Mouse (Mus musculus): ENCODE measurements around the gene Tomt. TPM values are rescaled to one million over a fixed set of nuclear protein-coding genes. Genes with fewer than 3 reads are reported as not detected.
"Not testable (repeated sequence)": the region's sequence is repeated elsewhere in the genome, so short reads cannot be mapped to it uniquely, and the experiment has no call there.

Gene Tomt
- total RNA-seq (2021) (not detected), polyA plus RNA-seq (2012; rRNA removed) (0.12 TPM in 1 of 2 replicates, not detected in the other)
- long read RNA-seq, result 0 reads

GRCm38 (mm10) chr7:101906287-101906681, at the start of gene Tomt:
Tomt (minus strand) TSS chr7:101906359.
- TF ChIP-seq EP300 (IDR thresholded peaks at IDR 0.05; ENCODE audit: insufficient read depth, low read depth, low read length) (no peak), POLR2A (IDR thresholded peaks at IDR 0.05; ENCODE audit: insufficient read depth, low read depth, low read length) (no peak), CTCF (IDR thresholded peaks at IDR 0.05) (no peak)
- H3K4me1 ChIP-seq (ENCODE audit: control insufficient read depth, insufficient read depth, low read length), result peaks cover 7% of the 10 kb centered on the region
- H3K4me3 ChIP-seq, result peak within 1 kb of the TSS; percentile 99
- peaks cover 2% of the 10 kb centered on the region; the same call in 1 of the 2 replicates for H3K79me2 ChIP-seq (replicated peaks; ENCODE audit: control insufficient read depth, insufficient read depth, low read length)
- H3K27me3 ChIP-seq (ENCODE audit: control insufficient read depth, insufficient read depth, low read length), result no peaks in the 10 kb centered on the region
- H3K27ac ChIP-seq, result peak within 1 kb of the TSS; percentile 98
- intact Hi-C loops (cut with DNase I), result loop anchor here (2.0 to 10.0 kb wide), 2 partner anchors 63 to 601 kb away; partner anchors contain the start of gene Atg16l2
- H3K9ac ChIP-seq (ENCODE audit: low read depth, low read length), result peak within 1 kb of the TSS; percentile 88
- 4% methylated on average over 11 of the region's 11 CpGs for WGBS
- no peaks in the 10 kb centered on the region for H3K36me3 ChIP-seq (ENCODE audit: control insufficient read depth, insufficient read depth, low read length)
- no peak for DNase-seq

GRCm38 (mm10) chr7:101955862-101956261, 49.7 kb upstream of the Tomt start:
- H3K27me3 ChIP-seq (ENCODE audit: control insufficient read depth, insufficient read depth, low read length), result no peaks in the 10 kb centered on the region
- H3K27ac ChIP-seq, result no peak overlapping the region
- no peaks in the 10 kb centered on the region for H3K36me3 ChIP-seq (ENCODE audit: control insufficient read depth, insufficient read depth, low read length)
- 74% methylated on average over 4 of the region's 4 CpGs for WGBS
- no peak for DNase-seq
- peaks cover 2% of the 10 kb centered on the region for H3K4me1 ChIP-seq (ENCODE audit: control insufficient read depth, insufficient read depth, low read length)
- TF ChIP-seq CTCF (IDR thresholded peaks at IDR 0.05), result no peak
- no peak for TF ChIP-seq EP300 (IDR thresholded peaks at IDR 0.05; ENCODE audit: insufficient read depth, low read depth, low read length)
- TF ChIP-seq POLR2A (IDR thresholded peaks at IDR 0.05; ENCODE audit: insufficient read depth, low read depth, low read length), result no peak
- no peak overlapping the region for H3K9ac ChIP-seq (ENCODE audit: low read depth, low read length)
- H3K4me3 ChIP-seq, result no peak overlapping the region
- intact Hi-C loops (cut with DNase I), result no loop called here
- H3K79me2 ChIP-seq (replicated peaks; ENCODE audit: control insufficient read depth, insufficient read depth, low read length), result peaks cover 3% of the 10 kb centered on the region; the same call in 1 of the 2 replicates

GRCm38 (mm10) chr7:101955276-101955675, 49.1 kb upstream of the Tomt start:
- WGBS, result 81% methylated on average over 2 of the region's 2 CpGs

GRCm38 (mm10) chr7:101954163-101954562, 48.0 kb upstream of the Tomt start:
- no peak overlapping the region for H3K27ac ChIP-seq
- TF ChIP-seq POLR2A (IDR thresholded peaks at IDR 0.05; ENCODE audit: insufficient read depth, low read depth, low read length), result no peak
- no peak for TF ChIP-seq EP300 (IDR thresholded peaks at IDR 0.05; ENCODE audit: insufficient read depth, low read depth, low read length)
- no peak for TF ChIP-seq CTCF (IDR thresholded peaks at IDR 0.05)
- intact Hi-C loops (cut with DNase I), result no loop called here

More at GRCm38 (mm10) chr7:101955276-101955675, 49.1 kb upstream of the Tomt start:
- H3K4me1 ChIP-seq (ENCODE audit: control insufficient read depth, insufficient read depth, low read length), result peaks cover 2% of the 10 kb centered on the region
- H3K36me3 ChIP-seq (ENCODE audit: control insufficient read depth, insufficient read depth, low read length), result no peaks in the 10 kb centered on the region
- no peaks in the 10 kb centered on the region for H3K27me3 ChIP-seq (ENCODE audit: control insufficient read depth, insufficient read depth, low read length)
- no peak for TF ChIP-seq EP300 (IDR thresholded peaks at IDR 0.05; ENCODE audit: insufficient read depth, low read depth, low read length)
- TF ChIP-seq CTCF (IDR thresholded peaks at IDR 0.05), result no peak
- TF ChIP-seq POLR2A (IDR thresholded peaks at IDR 0.05; ENCODE audit: insufficient read depth, low read depth, low read length), result no peak
- H3K4me3 ChIP-seq, result no peak overlapping the region
- H3K79me2 ChIP-seq (replicated peaks; ENCODE audit: control insufficient read depth, insufficient read depth, low read length), result peaks cover 3% of the 10 kb centered on the region; the same call in 1 of the 2 replicates
- H3K27ac ChIP-seq, result no peak overlapping the region
- no peak for DNase-seq
- H3K9ac ChIP-seq (ENCODE audit: low read depth, low read length), result no peak overlapping the region
- intact Hi-C loops (cut with DNase I), result no loop called here

GRCm38 (mm10) chr7:101952098-101952497, 45.9 kb upstream of the Tomt start:
- Histone ChIP-seq H3K9ac (ENCODE audit: low read depth, low read length) (no peak overlapping the region), H3K4me1 (ENCODE audit: control insufficient read depth, insufficient read depth, low read length) (peaks cover 2% of the 10 kb centered on the region), H3K79me2 (replicated peaks; ENCODE audit: control insufficient read depth, insufficient read depth, low read length) (peaks cover 3% of the 10 kb centered on the region; the same call in 1 of the 2 replicates), H3K36me3 (ENCODE audit: control insufficient read depth, insufficient read depth, low read length) (no peaks in the 10 kb centered on the region), H3K27ac (no peak overlapping the region), H3K27me3 (ENCODE audit: control insufficient read depth, insufficient read depth, low read length) (no peaks in the 10 kb centered on the region), H3K4me3 (no peak overlapping the region)
- no peak for DNase-seq
- WGBS, result 49% methylated on average over 2 of the region's 2 CpGs
- intact Hi-C loops (cut with DNase I), result no loop called here
- TF ChIP-seq POLR2A (IDR thresholded peaks at IDR 0.05; ENCODE audit: insufficient read depth, low read depth, low read length) (no peak), CTCF (IDR thresholded peaks at IDR 0.05) (no peak), EP300 (IDR thresholded peaks at IDR 0.05; ENCODE audit: insufficient read depth, low read depth, low read length) (no peak)

More at GRCm38 (mm10) chr7:101954163-101954562, 48.0 kb upstream of the Tomt start:
- no peak overlapping the region for H3K9ac ChIP-seq (ENCODE audit: low read depth, low read length)
- H3K79me2 ChIP-seq (replicated peaks; ENCODE audit: control insufficient read depth, insufficient read depth, low read length), result peaks cover 3% of the 10 kb centered on the region; the same call in 1 of the 2 replicates
- no peak overlapping the region for H3K4me3 ChIP-seq
- H3K36me3 ChIP-seq (ENCODE audit: control insufficient read depth, insufficient read depth, low read length), result no peaks in the 10 kb centered on the region
- WGBS, result 60% methylated on average over 2 of the region's 2 CpGs
- H3K4me1 ChIP-seq (ENCODE audit: control insufficient read depth, insufficient read depth, low read length), result peaks cover 2% of the 10 kb centered on the region
- H3K27me3 ChIP-seq (ENCODE audit: control insufficient read depth, insufficient read depth, low read length), result no peaks in the 10 kb centered on the region
- no peak for DNase-seq

GRCm38 (mm10) chr7:101951648-101952047, 45.5 kb upstream of the Tomt start:
- intact Hi-C loops (cut with DNase I), result no loop called here
- no peak overlapping the region for H3K27ac ChIP-seq
- no peaks in the 10 kb centered on the region for H3K36me3 ChIP-seq (ENCODE audit: control insufficient read depth, insufficient read depth, low read length)
- H3K4me3 ChIP-seq, result no peak overlapping the region
- TF ChIP-seq POLR2A (IDR thresholded peaks at IDR 0.05; ENCODE audit: insufficient read depth, low read depth, low read length) (no peak), CTCF (IDR thresholded peaks at IDR 0.05) (no peak), EP300 (IDR thresholded peaks at IDR 0.05; ENCODE audit: insufficient read depth, low read depth, low read length) (no peak)
- peaks cover 3% of the 10 kb centered on the region; the same call in 1 of the 2 replicates for H3K79me2 ChIP-seq (replicated peaks; ENCODE audit: control insufficient read depth, insufficient read depth, low read length)
- no peaks in the 10 kb centered on the region for H3K27me3 ChIP-seq (ENCODE audit: control insufficient read depth, insufficient read depth, low read length)
- 71% methylated on average over 1 of the region's 1 CpGs for WGBS
- no peak overlapping the region for H3K9ac ChIP-seq (ENCODE audit: low read depth, low read length)
- DNase-seq, result no peak
- peaks cover 2% of the 10 kb centered on the region for H3K4me1 ChIP-seq (ENCODE audit: control insufficient read depth, insufficient read depth, low read length)

- intact Hi-C loops (cut with DNase I); DNase-seq; H3K4me1 ChIP-seq (ENCODE audit: control insufficient read depth, insufficient read depth, low read length); H3K9ac ChIP-seq (ENCODE audit: low read depth, low read length); H3K36me3 ChIP-seq (ENCODE audit: control insufficient read depth, insufficient read depth, low read length); H3K27me3 ChIP-seq (ENCODE audit: control insufficient read depth, insufficient read depth, low read length); H3K27ac ChIP-seq; H3K79me2 ChIP-seq (replicated peaks; ENCODE audit: control insufficient read depth, insufficient read depth, low read length); H3K4me3 ChIP-seq: not testable (repeated sequence)
- 89% methylated on average over 5 of the region's 5 CpGs for WGBS
These were observed 42.8 kb upstream of the Tomt start for GRCm38 (mm10) chr7:101949008-101949407.
